Mouse (Mus musculus) R1 (cell line): ENCODE data around the gene Plekhg2.

ENCODE experiments used
- DNase-seq: peaks from one replicate; pipeline ENCODE4 v3.0.0-alpha.2; 2018; ENCODE audit warnings: low read depth, low spot score

The Plekhg2 gene

DNA sequence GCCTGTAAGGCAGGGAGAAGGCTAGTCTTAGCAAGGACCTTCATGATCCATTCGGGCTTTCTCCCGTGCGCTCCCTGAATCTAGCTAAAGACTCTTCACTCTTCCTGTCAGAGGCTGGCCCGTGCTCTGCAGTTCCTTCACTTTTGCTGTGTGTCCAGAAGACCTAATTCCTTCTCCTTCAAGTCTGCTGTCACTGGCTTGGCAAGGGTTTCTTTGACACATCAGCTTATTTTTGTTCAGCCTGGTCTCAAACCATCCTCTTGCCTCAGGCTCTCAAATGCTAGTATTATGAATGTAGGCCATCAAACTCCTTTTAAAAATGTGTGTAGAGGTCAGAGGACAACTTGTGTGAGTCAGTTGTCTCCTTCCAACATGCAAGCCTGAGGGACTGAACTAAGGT is 11.2 kb upstream of the Plekhg2 start:
- DNase-seq: no peak

DNA sequence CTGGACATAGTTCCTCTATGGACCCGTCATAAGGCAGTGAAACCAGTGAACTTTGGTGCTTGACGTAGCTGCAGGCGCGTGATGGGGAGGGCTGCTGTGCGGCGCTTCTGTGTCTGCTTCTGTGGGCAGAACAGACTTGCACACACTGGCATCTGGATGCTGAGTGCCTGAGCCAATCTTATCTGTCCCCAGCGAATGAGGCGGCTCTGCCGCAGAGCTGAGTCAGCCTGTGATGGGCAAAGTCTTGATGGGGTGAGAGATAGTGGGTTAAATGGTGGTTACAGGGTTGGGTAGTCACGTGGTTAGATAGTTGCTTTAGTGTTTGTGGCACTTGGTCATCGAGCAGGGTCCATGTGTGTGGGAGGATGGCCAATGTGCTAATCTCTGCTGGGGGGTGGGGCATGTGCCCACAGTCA is 10.6 kb upstream of the Plekhg2 start:
- no peak for DNase-seq

DNA sequence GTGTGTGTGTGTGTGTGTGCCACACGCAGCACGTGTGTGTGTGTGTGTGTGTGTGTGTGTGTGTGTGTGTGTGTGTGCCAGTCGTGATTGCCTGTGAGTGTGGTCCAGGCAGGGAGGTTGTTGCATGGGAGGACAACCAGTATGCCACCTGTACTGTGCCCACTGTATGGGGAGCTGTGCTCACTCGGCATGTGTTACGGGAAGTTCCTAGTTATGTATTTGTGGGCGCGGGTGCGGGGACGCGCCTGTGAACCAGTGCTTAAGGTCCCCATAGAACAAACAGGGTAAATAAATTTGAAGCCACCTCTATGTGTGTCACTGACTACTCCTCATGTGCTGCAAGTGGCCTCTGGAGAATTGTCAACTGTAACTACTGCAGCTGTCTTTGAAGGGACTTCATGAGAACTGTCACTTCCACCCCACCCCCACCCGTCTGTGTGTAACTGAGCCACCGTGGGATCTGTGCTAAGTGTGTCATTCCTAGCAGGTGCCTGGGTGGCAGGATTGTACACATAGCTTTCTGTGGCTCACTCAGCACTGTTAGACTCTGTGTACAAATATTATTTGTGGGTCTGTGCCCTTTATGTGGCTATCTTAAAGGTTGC is 10.1 kb upstream of the Plekhg2 start:
- no peak for DNase-seq

DNA sequence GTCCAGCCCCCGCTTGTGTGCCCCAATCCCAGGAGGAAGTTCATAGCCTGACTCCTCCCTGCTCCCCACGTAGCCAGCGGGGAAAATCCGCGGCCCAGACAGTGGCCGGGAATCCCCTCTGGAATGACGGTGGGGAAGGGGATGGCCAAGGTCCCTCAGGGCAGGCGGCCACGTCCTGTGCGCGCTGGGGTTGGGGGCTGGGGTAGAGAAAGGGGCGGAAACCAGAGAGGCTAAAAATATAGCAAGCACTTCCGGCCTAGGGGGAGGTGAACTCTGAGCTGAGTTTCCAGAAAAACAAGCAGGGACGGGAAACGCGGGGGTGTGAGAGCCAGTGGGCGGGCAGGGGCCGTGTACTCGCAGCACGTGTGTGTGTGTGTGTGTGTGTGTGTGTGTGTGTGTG is 9.5 kb upstream of the Plekhg2 start:
- DNase-seq: peak; percentile 92

DNA sequence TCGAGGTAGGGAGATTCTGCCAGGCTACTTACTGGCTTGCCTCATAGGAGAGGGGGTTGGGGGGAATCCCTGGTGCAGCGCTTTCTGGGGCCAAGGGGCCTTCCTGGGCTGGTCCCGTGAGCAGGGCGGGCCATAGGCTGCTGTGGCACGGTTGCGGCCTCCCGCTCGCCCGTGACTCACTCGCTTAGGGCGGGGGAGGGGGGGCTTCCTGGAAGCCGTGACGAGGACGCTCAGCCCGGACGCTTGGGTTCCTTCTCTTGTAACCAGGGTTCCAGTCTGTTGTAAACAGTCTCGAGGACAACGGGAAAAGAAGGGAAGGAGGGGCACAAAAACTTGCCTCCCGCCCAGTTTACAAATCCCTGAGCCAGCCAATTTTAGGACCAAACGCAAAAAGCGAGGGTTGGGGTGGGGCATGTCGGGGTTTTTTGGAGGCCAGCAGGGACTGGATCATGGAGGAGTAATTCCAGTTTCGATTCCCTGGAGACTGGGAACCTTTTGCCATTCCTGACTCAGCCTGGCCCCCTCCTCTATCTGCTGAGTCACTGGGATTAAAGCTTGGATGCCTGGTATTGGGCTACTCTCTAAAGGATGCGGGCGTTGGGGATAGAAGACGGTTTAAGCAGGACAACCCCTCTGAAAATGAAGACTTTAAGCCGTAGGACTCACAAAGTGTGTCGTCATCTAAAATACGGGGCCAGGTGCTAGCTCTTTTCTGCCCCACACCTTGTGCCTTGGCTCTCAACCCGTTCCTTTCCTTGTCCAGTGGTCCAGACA is 8.8 kb upstream of the Plekhg2 start:
- peak; percentile 84 for DNase-seq

DNA sequence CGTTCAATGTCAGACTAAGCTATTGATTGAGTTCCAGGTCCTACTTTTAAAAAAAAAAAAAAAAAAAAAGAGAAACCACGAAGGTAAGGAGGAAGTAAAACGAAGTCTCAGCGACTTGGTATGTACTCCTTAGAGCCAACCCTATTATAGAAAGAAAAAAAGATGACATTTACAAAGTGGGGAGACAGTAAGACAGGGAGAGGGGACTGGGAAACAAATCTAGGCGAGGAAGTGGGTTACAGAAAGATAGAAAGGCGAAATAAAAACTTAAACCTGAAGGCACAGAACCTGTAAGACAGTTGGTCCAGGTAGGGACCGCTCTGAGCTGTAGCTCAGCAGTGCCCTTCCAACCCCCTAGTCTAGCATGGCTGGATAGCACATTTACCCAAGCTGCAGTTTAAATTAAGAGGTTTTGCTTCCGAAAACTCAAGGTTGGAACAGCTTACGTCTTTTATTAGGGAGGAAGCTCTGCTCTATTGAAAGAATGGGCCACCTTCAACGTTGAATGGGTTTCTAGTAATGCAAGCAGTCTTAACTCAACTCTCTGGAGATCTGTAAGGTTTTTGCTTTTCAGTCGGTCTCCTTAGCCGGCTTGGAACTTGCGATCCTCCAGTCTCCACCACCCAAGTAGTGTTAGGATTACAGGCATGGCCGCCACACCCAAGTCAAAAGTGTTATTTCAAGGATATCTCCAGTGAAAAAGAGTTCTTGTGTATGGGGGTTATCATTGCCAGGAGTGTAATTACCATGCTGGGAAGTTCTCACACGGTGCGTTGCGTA is 8.0 kb upstream of the Plekhg2 start, which contains the start of gene Zfp36:
Gene Zfp36 (minus strand): TSS at position 17 of the 780 bp plus-strand sequence.
- DNase-seq: no peak

DNA sequence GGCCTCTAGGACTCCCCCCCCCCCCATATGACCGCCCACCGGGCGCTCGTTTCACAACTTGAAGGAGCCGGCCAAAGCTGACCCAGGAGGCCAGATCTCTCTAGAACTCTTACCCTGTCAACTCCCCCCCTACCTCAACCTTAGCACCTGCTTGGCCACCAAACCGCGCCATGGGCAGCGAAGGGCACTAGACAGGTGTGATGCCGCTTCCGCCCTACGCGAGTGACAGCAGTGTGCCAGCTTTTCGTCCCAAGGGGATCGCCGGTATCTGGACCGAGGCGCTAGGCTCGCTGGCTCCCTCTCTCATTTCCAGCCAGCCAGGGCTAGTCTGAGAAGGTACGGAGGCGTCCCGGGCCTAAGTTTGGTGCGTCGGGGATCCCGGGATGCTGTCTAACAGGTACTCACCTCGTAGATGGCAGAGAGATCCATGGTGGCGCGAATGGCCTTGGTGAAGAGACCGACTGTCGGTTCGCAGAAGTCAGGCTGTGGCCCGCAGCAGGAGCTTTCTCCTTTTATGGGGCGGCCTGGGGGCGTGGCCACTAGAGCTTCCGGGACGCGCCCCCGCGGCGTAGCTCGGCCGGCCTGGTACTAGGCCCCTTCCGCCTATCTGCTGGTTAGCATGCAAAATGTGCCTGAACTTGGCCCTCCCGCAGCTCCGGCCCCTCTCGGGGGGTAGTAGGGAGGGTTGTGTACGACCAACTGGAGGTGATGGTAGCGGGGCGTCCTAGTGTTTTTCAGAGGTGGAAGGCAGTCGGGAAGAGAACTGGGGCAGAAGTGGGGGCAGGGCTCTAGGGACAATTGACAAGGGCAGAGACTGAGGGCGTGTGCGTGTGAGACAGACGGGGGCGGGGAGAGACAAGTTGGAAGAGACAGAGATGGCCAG is 6.6 kb upstream of the Plekhg2 start:
- peak; percentile 97 for DNase-seq

DNA sequence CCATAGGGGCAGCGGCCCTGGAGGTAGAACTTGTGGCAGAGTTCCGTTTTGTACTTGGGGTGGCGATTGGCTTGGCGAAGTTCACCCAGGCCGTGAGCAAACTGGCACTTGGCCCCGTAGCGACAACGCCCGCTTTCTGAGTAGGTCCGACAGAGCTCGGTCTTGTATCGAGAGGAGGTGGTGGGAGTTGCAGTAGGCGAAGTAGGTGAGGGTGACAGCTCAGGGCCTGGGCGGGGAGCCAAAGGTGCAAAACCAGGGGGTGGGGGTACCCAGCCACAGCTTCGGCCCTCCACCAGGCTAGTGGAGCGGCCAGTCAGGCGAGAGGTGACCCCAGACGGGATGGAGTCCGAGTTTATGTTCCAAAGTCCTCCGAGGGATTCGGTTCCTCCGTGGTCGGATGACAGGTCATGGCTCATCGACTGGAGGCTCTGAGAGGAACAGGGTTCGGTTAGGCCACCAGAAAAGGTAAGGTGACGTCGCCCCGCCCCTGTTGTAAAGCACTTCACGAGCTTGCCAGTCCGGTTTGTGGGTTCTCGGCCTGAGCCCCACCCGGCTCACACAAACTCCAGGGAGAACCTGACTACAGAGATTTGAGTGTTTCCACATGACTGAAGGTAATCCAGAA is 5.8 kb upstream of the Plekhg2 start:
- no peak for DNase-seq

DNA sequence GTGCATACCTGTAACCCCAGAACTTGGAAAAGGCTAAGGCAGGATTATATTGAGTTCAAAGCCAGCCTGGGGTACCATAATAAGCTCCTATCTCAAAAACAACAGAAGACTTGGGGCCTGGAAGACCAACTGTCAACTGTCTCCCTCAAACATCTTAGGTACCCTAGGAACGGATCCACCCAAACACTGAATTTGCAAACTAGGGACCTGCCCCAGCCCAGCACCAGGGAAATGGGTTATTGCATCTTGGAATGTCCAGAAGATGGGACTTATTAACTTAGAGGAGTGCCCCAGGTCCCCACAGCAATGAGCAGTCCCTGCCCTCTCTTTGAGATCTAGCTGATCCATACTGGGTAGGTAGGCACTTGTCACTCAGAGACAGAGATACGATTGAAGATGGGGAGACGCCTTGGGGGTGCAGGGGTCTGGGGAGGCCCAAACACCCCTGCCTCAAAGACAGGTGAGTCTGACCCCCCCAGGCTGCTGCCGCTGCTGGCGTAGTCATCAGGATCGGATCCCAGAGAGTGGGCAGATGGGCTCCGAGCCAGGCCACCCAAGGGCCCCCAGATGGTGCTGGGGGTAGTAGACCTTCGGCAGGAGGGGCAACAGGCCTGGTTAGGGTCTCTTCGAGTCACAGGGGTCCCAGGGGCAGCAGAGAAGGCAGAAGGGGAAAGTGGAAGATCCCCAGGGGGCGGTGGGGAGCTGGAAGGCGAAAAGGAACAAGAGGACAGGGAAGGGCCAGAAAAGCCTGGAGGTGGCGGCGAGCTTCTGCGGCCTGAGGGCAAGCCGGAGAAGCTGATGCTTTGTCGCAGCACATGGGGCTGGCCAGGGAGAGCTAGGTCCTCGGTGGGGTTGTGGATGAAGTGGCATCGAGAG is 5.0 kb upstream of the Plekhg2 start:
- DNase-seq: no peak

DNA sequence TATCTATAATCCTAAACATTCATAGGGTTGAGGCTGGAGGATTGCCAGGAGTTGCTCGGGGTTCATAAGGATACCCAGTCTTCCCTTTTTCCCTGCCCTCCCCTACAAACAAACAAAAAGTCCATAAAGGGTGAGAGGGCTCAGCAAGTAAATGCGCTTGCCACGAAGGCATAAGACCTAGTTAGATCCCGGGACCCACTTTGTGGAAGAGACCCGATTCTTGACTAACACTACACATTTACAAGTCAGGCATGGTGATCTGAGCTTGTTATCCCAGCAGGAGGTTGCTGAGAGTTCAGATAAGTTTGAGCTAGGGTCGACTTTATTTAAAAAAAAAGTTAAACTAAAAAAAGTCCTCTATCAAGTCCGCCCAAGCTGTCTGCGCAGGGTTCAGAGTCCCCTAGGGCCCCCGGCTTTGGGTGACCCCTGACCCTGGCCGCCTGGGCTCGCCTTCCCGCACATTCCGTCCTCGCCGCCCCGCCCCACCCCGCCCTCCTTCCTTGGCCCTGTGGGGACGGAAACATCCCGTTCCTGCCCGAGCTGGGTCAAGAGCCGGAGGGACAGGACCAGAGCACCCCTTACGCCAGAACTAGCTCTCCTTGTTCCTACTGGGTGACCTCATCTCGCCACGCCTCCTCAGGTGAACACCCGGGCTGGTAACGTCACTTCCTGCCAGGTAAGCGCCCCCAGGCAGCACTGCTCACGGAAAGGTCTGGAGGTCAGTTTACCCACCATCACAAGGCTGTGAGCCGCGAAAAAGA is 3.8 kb upstream of the Plekhg2 start:
- peak; percentile 86 for DNase-seq

DNA sequence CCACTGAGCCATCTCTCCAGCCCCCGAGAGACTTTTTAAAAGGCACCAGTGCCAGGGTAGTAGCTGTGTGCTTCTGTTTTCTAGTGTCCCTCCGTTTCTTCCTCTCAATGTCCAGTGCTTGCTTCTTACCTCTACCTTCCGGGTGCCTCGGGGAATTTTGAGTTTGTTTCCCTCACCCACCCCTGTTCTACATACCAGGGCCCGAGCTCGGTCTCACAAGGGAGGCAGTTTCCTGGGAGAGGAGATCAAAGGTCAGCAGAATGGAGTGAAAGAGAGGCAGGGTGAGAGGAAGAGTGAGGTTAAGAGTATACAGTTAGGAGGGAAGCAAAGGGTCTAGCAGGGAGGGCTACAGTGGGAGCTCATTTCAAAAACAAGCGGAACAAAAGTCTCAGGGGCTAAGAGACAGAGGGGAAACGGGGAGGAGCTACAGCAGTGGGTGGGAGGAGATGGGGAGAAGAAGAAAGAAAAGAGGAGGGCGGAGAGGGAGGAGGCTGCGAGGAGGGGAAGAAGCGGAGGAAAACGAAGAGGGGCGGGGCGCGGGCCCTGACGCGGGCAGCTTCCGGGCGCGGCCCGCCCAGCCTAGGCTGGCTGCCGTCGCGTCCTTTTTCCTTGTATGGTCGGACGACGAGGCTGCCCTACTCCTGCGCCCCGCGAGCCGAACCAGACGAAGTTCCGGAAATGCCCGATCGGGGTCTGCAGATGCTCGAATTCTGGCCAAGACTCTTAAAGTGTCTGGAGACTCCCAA is 3.0 kb upstream of the Plekhg2 start:
- peak; percentile 96 for DNase-seq

DNA sequence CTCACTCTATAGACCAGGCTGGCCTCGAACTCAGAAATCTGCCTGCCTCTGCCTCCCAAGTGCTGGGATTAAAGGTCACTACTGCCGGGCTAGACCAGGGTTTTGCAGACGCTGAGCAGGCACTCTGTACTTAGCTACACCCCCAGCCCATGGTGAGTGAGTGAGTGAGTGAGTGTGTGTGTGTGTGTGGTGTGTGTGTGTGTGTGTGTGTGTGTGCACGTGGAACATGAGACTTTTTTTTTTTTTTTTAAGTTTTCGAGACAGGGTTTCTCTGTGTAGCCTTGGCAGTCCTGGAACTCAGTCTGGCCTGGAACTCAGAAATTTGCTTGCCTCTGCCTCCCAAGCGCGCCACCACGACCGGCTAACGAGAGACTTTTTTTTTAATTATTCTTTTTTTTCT is 2.2 kb upstream of the Plekhg2 start:
- no peak for DNase-seq

DNA sequence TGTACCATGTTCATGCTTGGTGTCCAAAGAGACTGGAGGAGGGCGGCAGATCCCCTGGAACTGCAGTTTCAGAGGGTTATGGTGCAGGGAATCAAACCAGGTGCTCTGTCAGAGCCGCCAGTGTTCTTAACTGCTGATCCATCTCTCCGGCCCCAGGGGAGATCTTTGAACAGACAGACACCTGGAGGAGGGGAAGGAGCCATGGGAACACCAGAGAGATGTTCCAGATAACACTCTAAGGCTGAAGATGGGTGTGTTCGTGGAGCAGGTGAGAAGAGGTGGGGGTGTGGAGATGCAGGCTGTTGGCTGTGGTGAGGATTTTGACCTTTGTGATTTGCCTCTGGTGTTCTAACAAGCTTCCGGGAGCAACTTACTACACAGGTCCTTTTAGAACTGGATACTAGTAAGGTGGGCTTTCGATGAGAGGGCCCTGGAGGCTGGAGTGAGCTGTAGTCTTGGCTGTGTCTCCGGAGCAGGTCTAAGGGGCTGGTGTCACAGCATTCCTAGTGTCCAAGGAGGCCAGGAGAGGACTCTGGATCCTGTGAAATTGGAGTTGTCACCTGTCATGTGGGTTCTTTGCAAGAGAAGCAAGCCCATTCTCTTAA is 1.6 kb upstream of the Plekhg2 start:
- no peak for DNase-seq

DNA sequence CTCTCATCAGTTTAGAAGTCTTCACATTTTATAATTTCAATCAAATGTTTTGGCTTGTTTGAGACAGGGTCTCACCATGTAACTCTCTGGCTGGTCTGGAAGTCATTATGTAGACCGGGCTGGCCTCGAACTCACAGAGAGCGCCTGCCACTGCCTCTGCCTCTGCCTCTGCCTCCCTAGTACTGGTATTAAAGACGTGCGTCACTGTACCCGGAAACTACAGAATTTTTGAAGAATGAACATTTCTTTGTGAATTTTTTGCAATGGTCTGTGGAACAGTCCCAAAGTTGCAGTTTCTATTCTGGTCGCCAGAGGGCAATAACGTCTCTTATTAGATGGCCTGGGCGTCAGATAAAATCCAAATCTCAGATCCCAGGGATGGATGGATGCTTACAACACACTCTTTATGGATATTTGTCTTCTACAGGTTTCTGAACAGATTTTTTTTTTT is 757 bp upstream of the Plekhg2 start:
- DNase-seq: peak; percentile 91

DNA sequence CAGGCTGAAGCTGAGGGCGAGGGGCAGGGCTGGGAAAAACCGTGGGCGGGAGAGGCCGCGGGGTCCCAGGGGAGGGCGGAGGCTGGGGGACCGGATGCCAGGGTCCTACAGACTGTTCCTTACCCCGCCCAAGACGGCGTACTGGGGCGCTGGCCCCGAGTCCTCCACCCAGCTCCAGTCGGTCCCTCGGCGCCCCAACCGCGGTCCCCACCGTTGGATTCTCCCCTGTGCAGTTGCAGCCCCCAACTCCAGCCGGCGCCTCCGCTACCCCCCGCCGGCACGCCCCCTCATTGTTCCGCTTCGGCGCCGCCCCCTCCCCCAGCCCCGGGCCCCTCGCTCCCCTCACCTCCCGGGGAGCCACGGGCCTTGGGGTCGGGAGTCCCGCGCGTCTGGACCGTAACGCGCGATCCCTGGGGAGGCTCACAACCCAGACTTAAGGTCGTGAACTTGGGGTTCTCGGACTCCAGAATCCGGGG is 847 bp downstream of the Plekhg2 start:
- no peak for DNase-seq

DNA sequence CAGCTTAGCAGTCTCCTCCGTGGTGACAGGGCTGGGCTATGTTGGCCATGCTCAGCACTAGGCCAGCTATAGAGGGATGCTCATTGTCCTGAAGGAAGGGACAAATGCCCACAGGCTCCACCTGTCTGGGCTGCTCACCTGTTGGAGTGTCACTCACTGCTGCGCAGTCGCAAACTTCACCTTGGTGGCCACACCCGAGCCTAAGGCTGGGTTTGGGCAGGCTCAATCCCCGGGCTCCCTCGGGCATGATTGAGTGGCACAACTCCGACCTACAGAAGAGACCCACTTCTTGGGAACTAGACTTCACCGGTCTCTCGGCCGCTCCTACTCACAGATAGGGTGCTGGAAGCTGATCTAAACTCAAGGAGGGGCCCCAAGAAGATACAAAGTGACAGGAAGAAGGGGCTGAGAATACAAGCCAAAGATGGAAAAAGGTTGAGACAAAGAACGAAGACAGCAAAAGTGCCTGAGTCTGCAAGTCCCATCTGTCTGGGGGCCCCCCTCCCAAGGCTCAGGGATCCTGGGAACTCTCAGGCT is 1.4 kb downstream of the Plekhg2 start:
- DNase-seq: no peak

DNA sequence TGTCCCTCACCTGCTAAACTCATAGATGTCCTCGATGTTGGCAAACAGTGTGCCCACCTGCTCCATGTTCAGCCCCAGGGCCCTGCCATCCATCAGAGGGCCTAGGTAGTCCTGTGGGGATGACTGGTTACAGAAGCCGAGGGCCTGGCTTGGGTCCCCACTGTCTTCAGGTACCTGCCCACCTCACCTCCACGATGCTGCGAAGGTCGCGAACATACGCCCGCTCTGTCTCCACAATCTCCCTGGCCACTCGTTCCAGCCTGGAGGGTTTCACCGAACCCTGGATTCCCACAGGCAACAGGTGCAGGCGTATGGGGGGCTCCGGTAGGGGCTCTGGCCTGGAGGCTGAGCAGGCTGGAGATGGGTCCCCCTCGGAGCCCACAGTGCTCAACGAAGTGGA is 2.3 kb downstream of the Plekhg2 start:
- DNase-seq: no peak
